16 mouse cellular contexts compared by ENCODE assay signal in genomic region chr12:38017674-38018073, GRCm38 (mm10).
"Had no signal": no experiment of that assay in that cellular context is flagged by ENCODE, and none has a peak within 500 bp of the region (broad histone marks: within the 10 kb centered on the region; RNA-seq: fewer than 3 reads in every experiment).

No protein-coding gene starts in this region.

- H3K4me2 ChIP-seq: limb, embryonic 13.5 days; liver, embryonic 12.5 days; liver, embryonic 15.5 days; lung, embryonic 15.5 days; midbrain, embryonic 11.5 days; stomach, embryonic 15.5 days had no signal

- H3K4me1 ChIP-seq: limb, embryonic 10.5 days; limb, embryonic 13.5 days; liver, embryonic 12.5 days; liver, embryonic 15.5 days; lung, embryonic 15.5 days; stomach, embryonic 15.5 days had no signal

- ATAC-seq: inflammation-experienced regulatory T-cells, adult 6 months; intestine, embryonic 16.5 days; liver, embryonic 12.5 days had no signal

- DNase-seq: kidney, adult 18-20 months; kidney, adult 9 months; kidney, postnatal 14 days; kidney, postnatal 4 days; liver; midbrain, embryonic 14.5 days; thymus, postnatal 25 days had no signal

- H3K4me3 ChIP-seq: limb, embryonic 10.5 days; limb, embryonic 13.5 days; liver, embryonic 12.5 days; liver, embryonic 15.5 days; lung, embryonic 15.5 days; stomach, embryonic 15.5 days had no signal

- H3K27me3 ChIP-seq: limb, embryonic 13.5 days; liver, embryonic 12.5 days; liver, embryonic 15.5 days; lung, embryonic 15.5 days; stomach, embryonic 15.5 days had no signal

- H3K27ac ChIP-seq: limb, embryonic 10.5 days; limb, embryonic 13.5 days; liver, embryonic 12.5 days; liver, embryonic 15.5 days; lung, embryonic 15.5 days; stomach, embryonic 15.5 days had no signal

- H3K36me3 ChIP-seq: limb, embryonic 10.5 days; limb, embryonic 13.5 days; liver, embryonic 12.5 days; liver, embryonic 15.5 days; lung, embryonic 15.5 days; stomach, embryonic 15.5 days had no signal

- H3K9me3 ChIP-seq: limb, embryonic 10.5 days; limb, embryonic 13.5 days; liver, embryonic 12.5 days; liver, embryonic 15.5 days; lung, embryonic 15.5 days; stomach, embryonic 15.5 days had no signal

- H3K9ac ChIP-seq: limb, embryonic 13.5 days; liver, embryonic 12.5 days; liver, embryonic 15.5 days; lung, embryonic 15.5 days; stomach, embryonic 15.5 days had no signal
